Mouse (Mus musculus): ENCODE results near the gene Xpo4.
"Not testable (repeated sequence)": the region's sequence is repeated elsewhere in the genome, so short reads cannot be mapped to it uniquely, and the experiment has no call there.

DNA sequence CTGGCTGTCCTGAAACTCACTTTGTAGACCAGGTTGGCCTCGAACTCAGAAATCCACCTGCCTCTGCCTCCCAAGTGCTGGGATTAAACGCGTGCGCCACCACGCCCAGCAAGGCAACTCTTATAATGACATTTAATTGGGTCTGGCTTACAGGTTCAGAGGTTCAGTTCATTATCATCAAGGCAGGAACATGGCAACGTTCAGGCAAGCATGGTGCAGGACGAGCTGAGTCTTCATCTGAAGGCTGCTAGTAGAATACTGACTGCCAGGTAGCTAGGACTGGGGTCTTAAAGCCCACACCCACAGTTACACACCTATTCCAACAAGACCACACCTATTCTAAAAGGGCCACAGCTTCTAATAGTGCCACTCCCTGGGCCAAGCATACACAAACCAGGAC is 22.8 kb upstream of the Xpo4 start:
- not testable (repeated sequence) for TF ChIP-seq CTCF (IDR thresholded peaks at IDR 0.05; ENCODE audit: insufficient read depth, low read length); POLR2A (IDR thresholded peaks at IDR 0.05; ENCODE audit: borderline replicate concordance, extremely low read depth, low read depth, low read length)
